Mouse (Mus musculus): ENCODE measurements around the gene Prlr. TPM values are rescaled to one million over a fixed set of nuclear protein-coding genes. Genes with fewer than 3 reads are reported as not detected.

Prlr gene
- polyA plus RNA-seq, 1 experiment from 2014 or later, result 2.5 TPM

GRCm38 (mm10) chr15:10299467-10299866 is 122.4 kb downstream of the Prlr start:
- Histone ChIP-seq H3K27me3 (ENCODE audit: control insufficient read depth, insufficient read depth, low read length) (no peaks in the 10 kb centered on the region), H3K36me3 (ENCODE audit: control insufficient read depth, insufficient read depth, low read length) (no peaks in the 10 kb centered on the region), H3K9ac (ENCODE audit: low read length) (no peak overlapping the region), H3K27ac (replicated peaks) (no peak overlapping the region), H3K9me3 (ENCODE audit: control insufficient read depth, low read length) (no peaks in the 10 kb centered on the region), H3K4me3 (ENCODE audit: low read depth, low read length) (no peak overlapping the region), H3K4me2 (replicated peaks; ENCODE audit: low read depth) (no peak overlapping the region), H3K4me1 (replicated peaks; ENCODE audit: control insufficient read depth, insufficient read depth) (no peaks in the 10 kb centered on the region)
- DNase-seq (ENCODE audit: low spot score), result no peak
- TF ChIP-seq CTCF (IDR thresholded peaks at IDR 0.05; ENCODE audit: low read depth), result no peak
- TF ChIP-seq EP300 (optimal IDR thresholded peaks at IDR 0.05), result no peak
- WGBS, result 84% methylated on average over 3 of the region's 3 CpGs
- no peak for ATAC-seq (ENCODE audit: low FRiP score, low TSS enrichment)

GRCm38 (mm10) chr15:10306461-10306860 is 129.4 kb downstream of the Prlr start:
- Histone ChIP-seq H3K9me3 (ENCODE audit: control insufficient read depth, low read length) (no peaks in the 10 kb centered on the region), H3K4me1 (replicated peaks; ENCODE audit: control insufficient read depth, insufficient read depth) (no peaks in the 10 kb centered on the region), H3K27ac (replicated peaks) (no peak overlapping the region), H3K4me3 (ENCODE audit: low read depth, low read length) (no peak overlapping the region), H3K4me2 (replicated peaks; ENCODE audit: low read depth) (no peak overlapping the region), H3K27me3 (ENCODE audit: control insufficient read depth, insufficient read depth, low read length) (no peaks in the 10 kb centered on the region), H3K9ac (ENCODE audit: low read length) (no peak overlapping the region), H3K36me3 (ENCODE audit: control insufficient read depth, insufficient read depth, low read length) (no peaks in the 10 kb centered on the region)
- no peak for ATAC-seq (ENCODE audit: low FRiP score, low TSS enrichment)
- TF ChIP-seq CTCF (IDR thresholded peaks at IDR 0.05; ENCODE audit: low read depth), result no peak
- no peak for TF ChIP-seq EP300 (optimal IDR thresholded peaks at IDR 0.05)
- 86% methylated on average over 1 of the region's 1 CpGs for WGBS
- DNase-seq (ENCODE audit: low spot score), result no peak

- H3K27me3 ChIP-seq (ENCODE audit: control insufficient read depth, insufficient read depth, low read length), result no peaks in the 10 kb centered on the region
- DNase-seq (ENCODE audit: low spot score) (no peak), ATAC-seq (ENCODE audit: low FRiP score, low TSS enrichment) (no peak)
- H3K9ac ChIP-seq (ENCODE audit: low read length), result no peak overlapping the region
- WGBS, result 66% methylated on average over 5 of the region's 5 CpGs
- H3K4me1 ChIP-seq (replicated peaks; ENCODE audit: control insufficient read depth, insufficient read depth), result no peaks in the 10 kb centered on the region
- no peak overlapping the region for H3K4me3 ChIP-seq (ENCODE audit: low read depth, low read length)
- TF ChIP-seq CTCF (IDR thresholded peaks at IDR 0.05; ENCODE audit: low read depth), result no peak
- TF ChIP-seq EP300 (optimal IDR thresholded peaks at IDR 0.05), result no peak
- H3K36me3 ChIP-seq (ENCODE audit: control insufficient read depth, insufficient read depth, low read length), result no peaks in the 10 kb centered on the region
- H3K27ac ChIP-seq (replicated peaks), result no peak overlapping the region
- no peak overlapping the region for H3K4me2 ChIP-seq (replicated peaks; ENCODE audit: low read depth)
- no peaks in the 10 kb centered on the region for H3K9me3 ChIP-seq (ENCODE audit: control insufficient read depth, low read length)
Observed at GRCm38 (mm10) chr15:10311826-10312225, 134.8 kb downstream of the Prlr start.

- no peak for ATAC-seq (ENCODE audit: low FRiP score, low TSS enrichment)
- Histone ChIP-seq H3K4me2 (replicated peaks; ENCODE audit: low read depth) (no peak overlapping the region), H3K27me3 (ENCODE audit: control insufficient read depth, insufficient read depth, low read length) (no peaks in the 10 kb centered on the region), H3K9me3 (ENCODE audit: control insufficient read depth, low read length) (no peaks in the 10 kb centered on the region), H3K4me1 (replicated peaks; ENCODE audit: control insufficient read depth, insufficient read depth) (no peaks in the 10 kb centered on the region), H3K36me3 (ENCODE audit: control insufficient read depth, insufficient read depth, low read length) (no peaks in the 10 kb centered on the region), H3K9ac (ENCODE audit: low read length) (no peak overlapping the region), H3K27ac (replicated peaks) (no peak overlapping the region), H3K4me3 (ENCODE audit: low read depth, low read length) (no peak overlapping the region)
- DNase-seq (ENCODE audit: low spot score), result peak; percentile 38
- WGBS, result 49% methylated on average over 7 of the region's 7 CpGs
- TF ChIP-seq EP300 (optimal IDR thresholded peaks at IDR 0.05) (no peak), CTCF (IDR thresholded peaks at IDR 0.05; ENCODE audit: low read depth) (peak; percentile 78)
Observed at GRCm38 (mm10) chr15:10313522-10314455, 136.8 kb downstream of the Prlr start.

GRCm38 (mm10) chr15:10325080-10325479 is 148.0 kb downstream of the Prlr start, which contains the start of gene Gm21973:
Gene Gm21973 (plus strand): TSS chr15:10325380.
- H3K9ac ChIP-seq (ENCODE audit: low read length), result no peak within 1 kb of the TSS
- no peak for ATAC-seq (ENCODE audit: low FRiP score, low TSS enrichment)
- no peak within 1 kb of the TSS for H3K4me3 ChIP-seq (ENCODE audit: low read depth, low read length)
- H3K27ac ChIP-seq (replicated peaks), result no peak within 1 kb of the TSS
- H3K9me3 ChIP-seq (ENCODE audit: control insufficient read depth, low read length), result no peaks in the 10 kb centered on the region
- H3K4me2 ChIP-seq (replicated peaks; ENCODE audit: low read depth), result no peak within 1 kb of the TSS
- TF ChIP-seq CTCF (IDR thresholded peaks at IDR 0.05; ENCODE audit: low read depth) (no peak), EP300 (optimal IDR thresholded peaks at IDR 0.05) (no peak)
- H3K27me3 ChIP-seq (ENCODE audit: control insufficient read depth, insufficient read depth, low read length), result no peaks in the 10 kb centered on the region
- DNase-seq (ENCODE audit: low spot score), result no peak
- no peaks in the 10 kb centered on the region for H3K4me1 ChIP-seq (replicated peaks; ENCODE audit: control insufficient read depth, insufficient read depth)
- no peaks in the 10 kb centered on the region for H3K36me3 ChIP-seq (ENCODE audit: control insufficient read depth, insufficient read depth, low read length)
- WGBS, result 92% methylated on average over 2 of the region's 2 CpGs

GRCm38 (mm10) chr15:10330626-10331025 is 153.6 kb downstream of the Prlr start:
- 76% methylated on average over 3 of the region's 3 CpGs for WGBS
- ATAC-seq (ENCODE audit: low FRiP score, low TSS enrichment) (no peak), DNase-seq (ENCODE audit: low spot score) (no peak)
- H3K4me1 ChIP-seq (replicated peaks; ENCODE audit: control insufficient read depth, insufficient read depth), result no peaks in the 10 kb centered on the region
- no peak overlapping the region for H3K4me3 ChIP-seq (ENCODE audit: low read depth, low read length)
- no peak overlapping the region for H3K4me2 ChIP-seq (replicated peaks; ENCODE audit: low read depth)
- no peaks in the 10 kb centered on the region for H3K9me3 ChIP-seq (ENCODE audit: control insufficient read depth, low read length)
- no peak for TF ChIP-seq CTCF (IDR thresholded peaks at IDR 0.05; ENCODE audit: low read depth)
- TF ChIP-seq EP300 (optimal IDR thresholded peaks at IDR 0.05), result no peak
- H3K36me3 ChIP-seq (ENCODE audit: control insufficient read depth, insufficient read depth, low read length), result no peaks in the 10 kb centered on the region
- H3K27me3 ChIP-seq (ENCODE audit: control insufficient read depth, insufficient read depth, low read length), result no peaks in the 10 kb centered on the region
- H3K27ac ChIP-seq (replicated peaks), result no peak overlapping the region
- no peak overlapping the region for H3K9ac ChIP-seq (ENCODE audit: low read length)
